Mouse (Mus musculus) olfactory bulb, adult 2 months (tissue): ENCODE results near the gene Dcun1d1. TPM values are rescaled to one million over a fixed set of nuclear protein-coding genes. Genes with fewer than 3 reads are reported as not detected.

Source experiments
- H3K27ac ChIP-seq: fragments of 200-500 bp; 2 replicates; pipeline ENCODE4 v1.5.1; 2012; ENCODE audit warnings: low read depth, low read length; ENCODE audit not compliant: insufficient read depth
- H3K4me1 ChIP-seq: fragments of 200-500 bp; 2 replicates; pipeline ENCODE4 v1.6.1; 2012; ENCODE audit warnings: low read length; ENCODE audit not compliant: control insufficient read depth, insufficient read depth
- H3K4me3 ChIP-seq: fragments of 200-500 bp; 2 replicates; pipeline ENCODE4 v1.5.1; 2012; ENCODE audit warnings: mild to moderate bottlenecking, low read depth, low read length, moderate library complexity; ENCODE audit not compliant: insufficient read depth
- CTCF ChIP-seq: fragments of 200-500 bp; IDR thresholded peaks from 2 replicates; pipeline ENCODE4 v1.5.1; 2012; ENCODE audit warnings: low read depth, mild to moderate bottlenecking, low read length, moderate library complexity; ENCODE audit not compliant: insufficient read depth
- POLR2A ChIP-seq: fragments of 200-500 bp; IDR thresholded peaks from 2 replicates; pipeline ENCODE4 v1.6.1; 2012; ENCODE audit warnings: mild to moderate bottlenecking, low read depth, low read length, moderate library complexity; ENCODE audit not compliant: insufficient read depth
- WGBS: fragments of 180-500 bp; shearing (Covaris S2); methylation state at CpG from one replicate; pipeline ENCODE4 v1.1.7; 2018; 5-methylcytosine and 5-hydroxymethylcytosine counted together
- polyA plus RNA-seq: library from polyadenylated mRNA; stranded (reverse); fragments of >200 nt; gene quantifications from 2 replicates; pipeline ENCODE4 v1.2.4, GENCODE M21; 2012; ENCODE audit warnings: low replicate concordance; ENCODE audit not compliant: missing spikeins, insufficient read depth, insufficient read length

Dcun1d1 gene
- not detected in 2 replicates for polyA plus RNA-seq

GRCm38 (mm10) chr3:35937345-35937744, at the start of gene Dcun1d1:
Gene Dcun1d1 (minus strand): TSS chr3:35937445.
- Histone ChIP-seq H3K27ac (no peak within 1 kb of the TSS), H3K4me3 (no peak within 1 kb of the TSS), H3K4me1 (peaks cover 2% of the 10 kb centered on the region)
- 95% methylated on average over 6 of the region's 6 CpGs for WGBS
- TF ChIP-seq POLR2A, result no peak
- no peak for TF ChIP-seq CTCF

- H3K4me3 ChIP-seq, result no peak overlapping the region
- peaks cover 4% of the 10 kb centered on the region; the same call in 1 of the 2 replicates for H3K4me1 ChIP-seq
- no peak for TF ChIP-seq CTCF
- no peak for TF ChIP-seq POLR2A
- no peak overlapping the region for H3K27ac ChIP-seq
- 69% methylated on average over 6 of the region's 6 CpGs for WGBS
These were observed 49.0 kb upstream of the Dcun1d1 start for GRCm38 (mm10) chr3:35986266-35986665.

- Histone ChIP-seq H3K4me1 (peaks cover 3% of the 10 kb centered on the region), H3K4me3 (no peak overlapping the region), H3K27ac (no peak overlapping the region)
- TF ChIP-seq POLR2A (no peak), CTCF (no peak)
- WGBS, result 68% methylated on average over 7 of the region's 7 CpGs
These were observed 36.3 kb upstream of the Dcun1d1 start for GRCm38 (mm10) chr3:35973551-35973950.

GRCm38 (mm10) chr3:35972985-35973384, 35.7 kb upstream of the Dcun1d1 start:
- Histone ChIP-seq H3K4me1 (peaks cover 3% of the 10 kb centered on the region), H3K27ac (no peak overlapping the region), H3K4me3 (no peak overlapping the region)
- TF ChIP-seq POLR2A (no peak), CTCF (no peak)
- WGBS, result 82% methylated on average over 4 of the region's 4 CpGs

- Histone ChIP-seq H3K4me3 (no peak overlapping the region), H3K4me1 (peaks cover 3% of the 10 kb centered on the region), H3K27ac (no peak overlapping the region)
- 61% methylated on average over 12 of the region's 12 CpGs for WGBS
- TF ChIP-seq CTCF, result no peak
- no peak for TF ChIP-seq POLR2A
These were observed 33.9 kb upstream of the Dcun1d1 start for GRCm38 (mm10) chr3:35971149-35971548.

GRCm38 (mm10) chr3:35970441-35970840, 33.2 kb upstream of the Dcun1d1 start:
- TF ChIP-seq CTCF (no peak), POLR2A (no peak)
- Histone ChIP-seq H3K4me3 (no peak overlapping the region), H3K4me1 (peaks cover 3% of the 10 kb centered on the region), H3K27ac (no peak overlapping the region)
- 40% methylated on average over 4 of the region's 4 CpGs for WGBS

GRCm38 (mm10) chr3:35967366-35967921, 30.2 kb upstream of the Dcun1d1 start:
- Histone ChIP-seq H3K27ac (no peak overlapping the region), H3K4me1 (peaks cover 3% of the 10 kb centered on the region), H3K4me3 (no peak overlapping the region)
- WGBS, result 94% methylated on average over 8 of the region's 8 CpGs
- TF ChIP-seq POLR2A (no peak), CTCF (no peak)

GRCm38 (mm10) chr3:35966493-35966892, 29.2 kb upstream of the Dcun1d1 start:
- Histone ChIP-seq H3K4me3 (no peak overlapping the region), H3K27ac (no peak overlapping the region), H3K4me1 (peaks cover 1% of the 10 kb centered on the region)
- TF ChIP-seq CTCF (no peak), POLR2A (no peak)
- 93% methylated on average over 2 of the region's 2 CpGs for WGBS

GRCm38 (mm10) chr3:35964928-35965327, 27.7 kb upstream of the Dcun1d1 start:
- Histone ChIP-seq H3K4me3 (no peak overlapping the region), H3K27ac (no peak overlapping the region), H3K4me1 (no peaks in the 10 kb centered on the region)
- WGBS, result 96% methylated on average over 4 of the region's 4 CpGs
- TF ChIP-seq POLR2A (no peak), CTCF (no peak)
